Comparison of ENCODE assay signal across 8 mouse cellular contexts in the genomic region with DNA sequence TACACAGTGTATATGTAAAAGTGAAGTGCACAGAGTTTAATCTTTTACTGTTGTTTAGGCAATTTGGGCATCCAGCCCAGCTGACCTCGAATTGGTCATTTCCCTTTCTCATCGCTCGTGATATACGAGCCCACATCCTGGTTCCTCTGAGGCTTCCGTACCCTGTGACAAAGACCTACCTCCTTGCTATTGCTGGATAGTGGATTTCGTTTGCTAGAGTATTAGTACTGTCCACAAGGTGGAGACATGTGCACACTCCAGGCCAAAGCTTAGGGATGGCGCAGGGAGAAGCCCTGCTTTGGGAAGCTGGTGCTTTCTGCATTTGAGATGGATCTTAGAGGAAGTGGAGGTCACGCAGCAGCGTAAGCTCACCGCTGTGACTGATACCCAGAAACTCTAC.
DNase-seq lines count a peak whose midpoint lies in the region; ATAC-seq lines count a peak whose summit lies in the region.

No protein-coding gene starts in this region.

- no peaks in the 10 kb centered on the region for H3K36me3 ChIP-seq in embryonic facial prominence, embryonic 11.5 days (replicated peaks; ENCODE audit: control insufficient read depth, insufficient read depth, low read depth, low read length)
- no peaks in the 10 kb centered on the region for H3K36me3 ChIP-seq in midbrain, embryonic 11.5 days (ENCODE audit: control insufficient read depth, insufficient read depth, low read length)

- intact Hi-C loops in left cerebral cortex, postnatal 4 days (cut with DNase I), result no loop called here

- 36% methylated on average over 10 of the region's 10 CpGs for WGBS in embryonic facial prominence, embryonic 11.5 days
- 64% methylated on average over 10 of the region's 10 CpGs for WGBS in midbrain, embryonic 11.5 days

- H3K9ac ChIP-seq in embryonic facial prominence, embryonic 11.5 days (replicated peaks; ENCODE audit: low read length), result no peak overlapping the region
- no peak overlapping the region for H3K9ac ChIP-seq in midbrain, embryonic 11.5 days (ENCODE audit: low read length)

- ATAC-seq in cerebellum, adult (ENCODE audit: insufficient number of reproducible peaks, low FRiP score, low TSS enrichment), result peak; percentile 70
- peak; percentile 64; the same call in 1 of the 2 replicates for ATAC-seq in embryonic facial prominence, embryonic 11.5 days (replicated peaks; ENCODE audit: insufficient number of reproducible peaks, low FRiP score, low TSS enrichment, low read depth)
- ATAC-seq in hematopoietic stem cell, adult 5-6 weeks (replicated peaks in 1 of 2; ENCODE audit: insufficient read depth in 1 of 2, low FRiP score in 2 of 2, low TSS enrichment in 1 of 2, low read depth in 1 of 2, poor library complexity in 2 of 2, severe bottlenecking in 2 of 2), result peak; percentile 96 to 97
- ATAC-seq in midbrain, embryonic 11.5 days (ENCODE audit: low FRiP score), result peak; percentile 79

- H3K27ac ChIP-seq in embryonic facial prominence, embryonic 11.5 days (replicated peaks; ENCODE audit: low read depth, low read length), result no peak overlapping the region
- H3K27ac ChIP-seq in midbrain, embryonic 11.5 days (ENCODE audit: low read depth, low read length), result no peak overlapping the region

- H3K4me2 ChIP-seq in embryonic facial prominence, embryonic 11.5 days (ENCODE audit: low read depth, low read length), result no peak overlapping the region
- H3K4me2 ChIP-seq in midbrain, embryonic 11.5 days, result no peak overlapping the region

- no peaks in the 10 kb centered on the region for H3K27me3 ChIP-seq in embryonic facial prominence, embryonic 11.5 days (ENCODE audit: control insufficient read depth, insufficient read depth, low read length)
- H3K27me3 ChIP-seq in midbrain, embryonic 11.5 days (ENCODE audit: control insufficient read depth, insufficient read depth, low read length), result no peaks in the 10 kb centered on the region

- no peak overlapping the region for H3K4me3 ChIP-seq in embryonic facial prominence, embryonic 11.5 days (ENCODE audit: low read depth, low read length)
- H3K4me3 ChIP-seq in midbrain, embryonic 11.5 days (ENCODE audit: low read depth, low read length), result no peak overlapping the region

- DNase-seq in cerebellum, adult 11 months, result no peak
- peak; percentile 77 for DNase-seq in NIH3T3 (ENCODE audit: low read depth)
- peak; percentile 72 for DNase-seq in embryonic facial prominence, embryonic 11.5 days (ENCODE audit: low spot score)
- DNase-seq in left cerebral cortex, postnatal 4 days, result peak; percentile 30
- no peak for DNase-seq in midbrain, embryonic 11.5 days (ENCODE audit: low spot score, missing footprints)
- no peak for DNase-seq in c-Kit-positive CD71-positive TER-119-positive erythroid progenitor cells, embryonic 14.5 days (ENCODE audit: low spot score)

- no peaks in the 10 kb centered on the region for H3K4me1 ChIP-seq in embryonic facial prominence, embryonic 11.5 days (ENCODE audit: control insufficient read depth, insufficient read depth, low read length)
- H3K4me1 ChIP-seq in midbrain, embryonic 11.5 days (ENCODE audit: control insufficient read depth, insufficient read depth, low read length), result no peaks in the 10 kb centered on the region

- H3K9me3 ChIP-seq in embryonic facial prominence, embryonic 11.5 days (replicated peaks; ENCODE audit: control insufficient read depth, low read length), result no peaks in the 10 kb centered on the region
- H3K9me3 ChIP-seq in midbrain, embryonic 11.5 days (ENCODE audit: control insufficient read depth, low read length), result no peaks in the 10 kb centered on the region

Comparison
In these comparisons a context has a peak if more than half of its experiments do, and no peak if none do; other contexts are left out.
1. DNase-seq: peak in NIH3T3 (single experiment), embryonic facial prominence, embryonic 11.5 days (single experiment) and left cerebral cortex, postnatal 4 days (single experiment); none in cerebellum, adult 11 months (single experiment), midbrain, embryonic 11.5 days (single experiment) and c-Kit-positive CD71-positive TER-119-positive erythroid progenitor cells, embryonic 14.5 days (single experiment).
2. Peak in every context shown above with its lines, with median percentiles within 50 percentile points of each other: ATAC-seq.